Mouse (Mus musculus): ENCODE measurements around the gene Slc23a4. TPM values are rescaled to one million over a fixed set of nuclear protein-coding genes. Genes with fewer than 3 reads are reported as not detected.

The Slc23a4 gene
- total RNA-seq, 2 experiments from 2014 or later: 0.13 TPM; not detected in 1

DNA sequence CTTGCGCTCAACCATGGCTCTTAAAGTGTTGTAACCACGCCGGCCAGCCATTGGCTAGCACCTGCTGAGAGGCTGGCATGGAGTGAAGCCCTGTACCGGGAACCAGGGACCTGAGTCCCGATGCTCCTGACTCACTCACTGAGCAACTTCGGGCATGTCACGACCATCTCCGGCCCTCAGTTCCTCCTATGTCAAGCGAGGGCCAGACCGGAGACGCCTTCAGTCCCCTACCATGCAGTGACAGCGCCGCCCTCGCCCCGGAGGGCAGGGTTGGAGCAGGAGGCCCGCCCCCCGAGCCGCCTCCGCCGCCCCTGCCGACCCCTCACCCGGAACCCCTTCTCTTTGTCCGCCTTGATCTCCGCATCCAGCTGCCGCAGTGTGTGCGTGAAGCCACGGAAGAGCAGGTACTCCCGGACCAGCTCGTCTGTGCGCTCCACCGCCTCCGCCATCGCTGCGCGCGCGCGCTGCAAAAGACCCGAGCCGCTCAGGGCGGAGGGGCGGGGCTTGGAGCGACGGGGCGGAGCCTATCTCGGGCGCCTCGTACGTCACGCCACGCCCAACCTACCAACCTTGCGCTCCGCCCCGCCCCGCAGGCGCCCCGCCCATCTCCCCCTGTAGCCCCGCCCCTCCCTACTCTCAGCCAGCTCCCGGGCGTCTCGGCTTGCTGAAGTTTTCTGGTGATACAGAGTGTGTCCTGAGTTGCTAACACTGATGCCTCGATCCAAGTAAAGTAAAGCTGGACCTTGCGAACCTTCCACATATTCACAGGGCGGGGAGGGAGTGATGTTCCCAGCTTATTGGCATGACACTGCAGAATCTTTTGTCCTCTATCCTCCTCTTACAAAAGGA is 77.6 kb downstream of the Slc23a4 start, which contains the start of gene Wdr91:
TSS of gene Wdr91 (minus strand) at position 506 of the 849 bp plus-strand sequence.
- DNase-seq: peak; percentile 90

GRCm38 (mm10) chr6:34909631-34910345 is 78.4 kb downstream of the Slc23a4 start:
- DNase-seq: no peak

DNA sequence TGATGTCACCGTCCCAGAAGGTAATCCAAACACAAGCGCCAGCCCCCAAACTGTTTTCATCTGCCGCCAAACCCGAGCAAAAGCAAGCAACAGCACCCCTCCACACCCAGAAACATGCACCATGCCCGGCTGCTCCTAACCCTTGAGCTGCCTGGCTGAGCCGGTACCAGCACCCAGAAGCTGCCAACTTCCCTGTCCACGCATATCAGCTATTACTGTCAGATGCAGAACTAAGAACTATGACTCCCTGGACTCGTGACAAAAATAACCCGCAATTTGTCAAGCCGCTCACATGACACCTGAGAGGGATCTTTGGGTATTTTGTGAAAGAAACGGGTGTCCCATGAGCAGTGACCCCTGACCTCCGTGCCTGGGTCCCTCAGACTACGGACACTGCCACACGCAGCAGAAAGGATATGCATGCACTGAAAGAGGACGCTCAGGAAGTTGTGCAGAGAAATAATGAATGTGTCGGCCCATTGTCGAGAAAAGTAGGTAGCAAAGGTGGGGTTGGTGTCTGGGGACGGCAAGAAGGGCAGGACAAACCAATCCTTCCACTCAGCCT is 80.4 kb downstream of the Slc23a4 start:
- DNase-seq: no peak

GRCm38 (mm10) chr6:34907121-34907614 is 81.0 kb downstream of the Slc23a4 start:
- peak; percentile 44 for DNase-seq

GRCm38 (mm10) chr6:34906661-34907060 is 81.5 kb downstream of the Slc23a4 start:
- DNase-seq: peak; percentile 38

- DNase-seq: no peak
These were observed 82.1 kb downstream of the Slc23a4 start for GRCm38 (mm10) chr6:34906125-34906524.

DNA sequence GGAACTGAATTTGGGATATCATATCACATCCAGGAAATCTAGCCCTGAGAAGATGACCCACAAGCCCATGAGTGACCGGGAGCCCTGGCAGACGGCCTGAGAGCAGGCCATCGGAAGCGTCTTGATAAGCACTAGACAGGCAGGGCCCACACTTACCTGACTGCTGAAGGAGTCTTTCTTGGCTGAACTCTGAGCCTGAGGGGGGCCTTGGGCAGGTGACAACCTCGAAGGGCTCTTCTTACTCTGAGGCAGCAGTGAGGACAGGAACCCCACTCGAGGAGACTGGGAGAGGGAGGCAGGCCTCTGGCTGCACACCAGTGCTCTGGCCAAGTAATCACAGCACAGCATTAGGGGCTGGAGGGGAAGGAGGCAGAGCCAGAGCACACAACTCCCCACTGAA is 83.8 kb downstream of the Slc23a4 start:
- DNase-seq: no peak

DNA sequence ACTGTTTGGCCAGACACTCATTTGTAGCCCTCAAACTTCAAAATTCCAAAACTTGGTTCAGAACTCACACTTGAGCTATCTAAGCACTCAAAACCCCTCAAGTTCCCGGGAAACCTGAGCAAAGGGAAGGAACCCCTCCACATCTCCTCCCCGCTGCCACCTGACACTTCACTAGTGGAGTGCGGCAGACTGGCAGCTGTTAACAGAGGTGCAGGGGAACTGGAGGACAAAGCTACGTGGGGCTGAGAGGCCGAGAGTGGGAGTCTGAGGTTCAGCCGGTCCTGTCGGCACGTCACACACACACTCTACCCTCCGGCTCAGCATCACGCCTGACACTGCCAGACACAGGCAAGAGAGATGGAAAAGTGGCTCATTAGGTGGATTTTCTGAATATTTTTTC is 84.4 kb downstream of the Slc23a4 start:
- no peak for DNase-seq

DNA sequence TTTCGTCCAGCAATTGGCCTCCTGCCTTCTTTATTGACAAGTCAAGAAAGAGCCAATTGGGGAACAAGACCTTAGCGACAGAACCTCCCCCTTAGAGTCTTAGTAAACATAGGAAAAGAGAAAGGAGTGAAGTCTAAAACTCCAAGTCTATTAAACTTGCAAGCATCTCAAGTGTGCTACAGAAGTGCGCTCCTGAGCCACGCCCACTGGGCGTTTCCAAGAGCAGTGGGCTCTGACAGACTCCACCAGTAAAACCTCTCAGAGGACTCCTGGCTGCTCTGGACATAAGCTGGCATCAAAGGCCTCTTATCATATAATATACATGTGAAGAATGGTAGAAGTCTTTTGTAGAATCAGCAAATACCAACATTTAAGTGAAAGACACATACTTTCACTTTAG is 84.8 kb downstream of the Slc23a4 start:
- DNase-seq: no peak

DNA sequence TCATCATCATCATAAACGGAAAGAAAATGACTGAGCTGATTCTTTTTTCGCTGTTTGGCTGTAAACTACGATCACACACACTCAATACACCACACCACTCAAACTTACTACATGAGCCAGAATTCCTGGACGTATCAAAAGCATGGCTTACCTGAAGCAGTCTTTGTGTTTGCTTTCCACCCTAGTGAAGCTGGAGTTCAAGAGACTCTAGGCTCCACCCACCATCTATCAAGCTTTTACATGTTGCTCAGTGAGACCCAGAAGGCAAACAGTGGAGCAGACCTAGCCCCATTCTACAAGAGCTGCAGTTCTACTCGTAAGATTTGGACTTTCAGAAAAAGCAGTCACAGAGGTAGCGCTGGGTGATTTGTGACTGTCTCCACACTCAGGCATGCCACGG is 85.6 kb downstream of the Slc23a4 start:
- DNase-seq: no peak

DNA sequence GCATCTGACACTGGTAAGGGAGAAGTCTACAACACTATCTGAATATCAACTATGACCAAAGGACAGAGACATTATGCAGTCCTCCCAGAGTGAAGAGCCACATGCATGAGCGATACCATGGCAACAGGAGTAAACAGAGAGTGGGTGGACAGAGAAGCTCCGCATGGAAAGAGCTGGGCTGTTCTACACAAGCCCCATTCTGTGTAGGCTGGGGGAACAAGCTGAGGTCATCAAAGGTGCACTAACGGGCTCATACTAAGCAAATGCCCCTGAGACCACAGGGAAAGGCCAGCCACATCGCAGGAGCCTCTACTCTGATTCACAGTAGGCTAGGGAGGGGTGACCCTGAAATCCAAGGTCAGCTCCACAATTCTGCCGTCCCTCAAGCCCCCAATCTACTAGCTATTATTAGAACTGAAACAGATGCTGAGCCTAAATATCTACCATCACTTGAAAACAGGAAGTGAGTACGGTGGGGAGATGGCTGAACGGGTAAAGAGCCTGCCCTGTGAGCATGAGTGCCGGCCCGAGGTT is 86.2 kb downstream of the Slc23a4 start:
- no peak for DNase-seq

DNA sequence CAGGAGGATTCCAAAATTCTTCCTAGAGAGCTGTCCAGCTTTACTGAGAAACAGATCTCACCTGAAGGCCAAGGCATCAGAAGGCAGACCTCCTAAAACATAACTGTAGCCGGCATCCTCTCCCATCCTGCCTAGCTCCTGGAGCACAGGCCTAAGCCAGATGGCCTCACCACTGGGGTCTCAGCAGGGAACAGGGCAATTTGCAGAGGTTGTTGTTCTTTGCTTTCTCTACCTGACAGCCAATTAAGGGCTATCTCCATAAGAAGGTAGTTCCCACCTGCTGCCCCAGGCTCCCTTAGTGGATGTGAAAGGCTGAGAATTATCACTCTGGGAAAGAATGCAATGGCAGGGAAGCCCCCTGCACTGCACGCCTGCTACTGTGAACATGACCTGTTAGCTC is 87.2 kb downstream of the Slc23a4 start:
- no peak for DNase-seq

GRCm38 (mm10) chr6:34899127-34899526 is 89.1 kb downstream of the Slc23a4 start:
- no peak for DNase-seq

GRCm38 (mm10) chr6:34896168-34896780 is 91.9 kb downstream of the Slc23a4 start:
- DNase-seq: no peak

- no peak for DNase-seq
These were observed 92.6 kb downstream of the Slc23a4 start for GRCm38 (mm10) chr6:34895569-34895968.

Other genes with a start within 250 kb of the Slc23a4 start
- 1 to 10 TPM; 2.5 to 3.2 TPM for gene Agbl3, start 208.0 kb downstream of the Slc23a4 start, total RNA-seq (2021)
- 10 to 100 TPM; 15.5 to 24.0 TPM for gene Tmem140, start 125.3 kb downstream of the Slc23a4 start, total RNA-seq (2021)
- 1 to 10 TPM; 2.6 to 4.1 TPM for gene Cyren, start 110.3 kb downstream of the Slc23a4 start, total RNA-seq (2021)
- 1 to 10 TPM; 5.1 to 5.8 TPM for gene Wdr91, start 77.5 kb downstream of the Slc23a4 start, total RNA-seq (2021)
- gene Stra8, start 68.2 kb downstream of the Slc23a4 start, total RNA-seq (2021): not detected
- 10 to 100 TPM; 24.2 to 24.4 TPM for gene Cnot4, start 145.3 kb upstream of the Slc23a4 start, total RNA-seq (2021)
- gene Nup205, start 189.0 kb upstream of the Slc23a4 start, total RNA-seq (2021): 10 to 100 TPM in 1 of 2 experiments, 1 to 10 TPM in 1; 9.9 to 11.0 TPM